In genomic region chr2:72044191-72044590, GRCm38 (mm10) we compare ENCODE assay signal across 13 mouse cellular contexts.
DNase-seq lines count a peak whose midpoint lies in the region; ATAC-seq and TF ChIP-seq lines count a peak whose summit lies in the region.
"Had no signal": no experiment of that assay in that cellular context is flagged by ENCODE, and none has a peak within 500 bp of the region (broad histone marks: within the 10 kb centered on the region; RNA-seq: fewer than 3 reads in every experiment).

No protein-coding gene starts in this region.

- dilution Hi-C loops in CH12.LX (cut with MboI; ENCODE audit: extremely low pct_ligation_motif_present, extremely low pct_unique_long_range_greater_than_20kb, low sequenced_read_pairs): no loop called here

- ATAC-seq in cerebellum, adult (ENCODE audit: insufficient number of reproducible peaks, low FRiP score, low TSS enrichment): no peak
- ATAC-seq in kidney, embryonic 15.5 days (replicated peaks; ENCODE audit: low FRiP score): no peak
- ATAC-seq: CD4-positive, CD25-positive, alpha-beta regulatory T cell, adult 4 months had no signal

- H3K36me3 ChIP-seq in kidney, adult 2 months (ENCODE audit: control insufficient read depth, insufficient read depth, low read length): no peaks in the 10 kb centered on the region
- no peaks in the 10 kb centered on the region for H3K36me3 ChIP-seq in kidney, embryonic 15.5 days
- H3K36me3 ChIP-seq in CH12.LX (replicated peaks in 1 of 2; ENCODE audit: control insufficient read depth in 1 of 2, insufficient read depth in 1 of 2, low read length in 1 of 2): no peaks in the 10 kb centered on the region

- WGBS in kidney, adult 2 months: 52% methylated on average over 6 of the region's 6 CpGs
- WGBS in kidney, embryonic 15.5 days: 49% methylated on average over 6 of the region's 6 CpGs

- 0 out of 2 replicates have a peak, but pooled peaks have one; percentile 22 for TF ChIP-seq CTCF in kidney, adult 2 months (conservative IDR thresholded peaks at IDR 0.05; ENCODE audit: insufficient read depth, insufficient read length, low read depth, low read length)
- peak in 1 of 2 experiments; percentile 27; a peak in 2 of 4 replicates for TF ChIP-seq CTCF in CH12.LX (conservative IDR thresholded peaks at IDR 0.05 in 1 of 2, IDR thresholded peaks at IDR 0.05 in 1 of 2; ENCODE audit: low read depth in 2 of 2, low read length in 2 of 2)

- no peaks in the 10 kb centered on the region for H3K79me2 ChIP-seq in CH12.LX (replicated peaks; ENCODE audit: control insufficient read depth, extremely low read depth, insufficient read depth, poor library complexity, severe bottlenecking)

- no peak overlapping the region for H3K9ac ChIP-seq in kidney, embryonic 15.5 days
- H3K9ac ChIP-seq in CH12.LX (ENCODE audit: insufficient read depth, low read depth): no peak overlapping the region

- H3K9me3 ChIP-seq in kidney, embryonic 15.5 days (replicated peaks): no peaks in the 10 kb centered on the region
- H3K9me3 ChIP-seq in CH12.LX (replicated peaks; ENCODE audit: low read length): no peaks in the 10 kb centered on the region

- TF ChIP-seq POLR2A in kidney, adult 2 months (IDR thresholded peaks at IDR 0.05; ENCODE audit: low read depth, low read length): no peak
- TF ChIP-seq POLR2A in CH12.LX (IDR thresholded peaks at IDR 0.05; ENCODE audit: low read depth, low read length): no peak

- peak; percentile 36 for DNase-seq in cerebellum, postnatal 10 days
- DNase-seq in kidney, adult 2 months: peak; percentile 42
- no peak for DNase-seq in CH12.LX (ENCODE audit: extremely low read depth)
- peak; percentile 18 to 23 for DNase-seq in heart, postnatal 14 days
- DNase-seq in ovary, postnatal 14 days (ENCODE audit: low spot score): no peak
- no peak for DNase-seq in spleen, adult 18-20 months
- DNase-seq: cerebellum, adult 8-10 months; gastrocnemius, postnatal 36 days had no signal

- H3K4me1 ChIP-seq in kidney, adult 2 months (ENCODE audit: control insufficient read depth, insufficient read depth, low read length): no peaks in the 10 kb centered on the region
- 0 out of 2 replicates have a peak, but pooled peaks cover 5% of the 10 kb centered on the region for H3K4me1 ChIP-seq in kidney, embryonic 15.5 days
- peaks cover 0 to 8% of the 10 kb centered on the region in 2 experiments; a peak in 2 of 4 replicates for H3K4me1 ChIP-seq in CH12.LX (ENCODE audit: control insufficient read depth in 1 of 2, insufficient read depth in 2 of 2)

- in situ Hi-C loops in CH12.LX (cut with MboI; ENCODE audit: low pct_ligation_motif_present, low pct_unique_long_range_greater_than_20kb, low sequenced_read_pairs): loop anchor here (5.0 kb wide), 1 partner anchor 103 kb away; no protein-coding TSS in a partner anchor

- no peak overlapping the region for H3K27ac ChIP-seq in kidney, adult 2 months (ENCODE audit: insufficient read depth, low read depth, low read length)
- no peak overlapping the region for H3K27ac ChIP-seq in kidney, embryonic 15.5 days
- H3K27ac ChIP-seq in CH12.LX (ENCODE audit: insufficient read depth, low read depth): no peak overlapping the region

- intact Hi-C loops in heart, postnatal 14 days (cut with DNase I): no loop called here

- TF ChIP-seq RAD21 in CH12.LX (IDR thresholded peaks at IDR 0.05; ENCODE audit: low read depth, low read length): peak; percentile 32

- H3K4me3 ChIP-seq in kidney, adult 2 months (ENCODE audit: insufficient read depth, low read depth, low read length): no peak overlapping the region
- no peak overlapping the region for H3K4me3 ChIP-seq in kidney, embryonic 15.5 days (replicated peaks)
- H3K4me3 ChIP-seq in CH12.LX (replicated peaks in 1 of 3; ENCODE audit: low read depth in 2 of 3, low read length in 2 of 3, poor library complexity in 1 of 3): no peak overlapping the region
- H3K4me3 ChIP-seq: erythroblast, embryonic 14.5 days; myocyte had no signal

- no peaks in the 10 kb centered on the region for H3K27me3 ChIP-seq in kidney, adult 2 months (replicated peaks; ENCODE audit: control insufficient read depth, insufficient read depth, low read length)
- no peaks in the 10 kb centered on the region; the same call in 1 of the 2 replicates for H3K27me3 ChIP-seq in kidney, embryonic 15.5 days
- no peaks in the 10 kb centered on the region for H3K27me3 ChIP-seq in CH12.LX (replicated peaks)

- no peak overlapping the region for H3K4me2 ChIP-seq in kidney, embryonic 15.5 days
- H3K4me2 ChIP-seq in CH12.LX (ENCODE audit: insufficient read depth, low read depth, poor library complexity, severe bottlenecking): no peak overlapping the region

- TF ChIP-seq EP300 in CH12.LX (IDR thresholded peaks at IDR 0.05; ENCODE audit: low read length): no peak

TF ChIP-seq in CH12.LX, 34 proteins besides CTCF, POLR2A, EP300 and RAD21:
- no peak for TF ChIP-seq IRF4 (IDR thresholded peaks at IDR 0.05; ENCODE audit: low read depth, low read length)
- no peak for TF ChIP-seq SMC3 (IDR thresholded peaks at IDR 0.05; ENCODE audit: low read depth, low read length)
- no peak for TF ChIP-seq TCF12 (IDR thresholded peaks at IDR 0.05; ENCODE audit: low read depth, low read length)
- no peak for TF ChIP-seq TBP (conservative IDR thresholded peaks at IDR 0.05; ENCODE audit: low read depth, low read length)
- no peak for TF ChIP-seq POLR2AphosphoS2 (IDR thresholded peaks at IDR 0.05; ENCODE audit: low read depth, low read length)
- TF ChIP-seq NRF1 (IDR thresholded peaks at IDR 0.05; ENCODE audit: low read depth, low read length): no peak
- no peak for TF ChIP-seq GABPA (IDR thresholded peaks at IDR 0.05; ENCODE audit: insufficient replicate concordance, low read depth, low read length)
- no peak for TF ChIP-seq MAFK (IDR thresholded peaks at IDR 0.05; ENCODE audit: insufficient replicate concordance, low read length)
- no peak for TF ChIP-seq CHD1 (IDR thresholded peaks at IDR 0.05; ENCODE audit: low read depth, low read length)
- TF ChIP-seq UBTF (IDR thresholded peaks at IDR 0.05; ENCODE audit: low read depth, low read length): no peak
- no peak for TF ChIP-seq E2F4 (IDR thresholded peaks at IDR 0.05; ENCODE audit: insufficient replicate concordance, low read depth, low read length)
- no peak for TF ChIP-seq USF1 (IDR thresholded peaks at IDR 0.05; ENCODE audit: low read depth, low read length)

Comparison
In these comparisons a context has a peak if more than half of its experiments do, and no peak if none do; other contexts are left out.
1. DNase-seq: peak in cerebellum, postnatal 10 days (2 of 2), kidney, adult 2 months (single experiment) and heart, postnatal 14 days (2 of 2); none in CH12.LX (single experiment), ovary, postnatal 14 days (single experiment) and spleen, adult 18-20 months (0 of 2).